Mouse (Mus musculus) heart, postnatal 0 days (tissue): ENCODE results near the gene Fgg. TPM values are rescaled to one million over a fixed set of nuclear protein-coding genes. Genes with fewer than 3 reads are reported as not detected.

Experiments used
- ATAC-seq: fragments of 200-750 bp; cut with Nextera tagmentation; 2 replicates; pipeline ENCODE4 v1.8.0; 2017; ENCODE audit warnings: low read depth, moderate number of reproducible peaks, moderate library complexity; ENCODE audit not compliant: insufficient read depth
- DNase-seq: peaks from one replicate; pipeline ENCODE4 v3.0.0-alpha.2; 2016; ENCODE audit warnings: low spot score
- H3K27ac ChIP-seq: fragments of 300-500 bp; sonication (generic); 2 replicates; pipeline ENCODE4 v1.5.1; 2014; ENCODE audit warnings: low read depth, mild to moderate bottlenecking
- H3K27me3 ChIP-seq: fragments of 300-500 bp; sonication (generic); 2 replicates; pipeline ENCODE4 v1.6.1; 2014; ENCODE audit warnings: low read length, mixed read lengths; ENCODE audit not compliant: control insufficient read depth, insufficient read depth
- H3K36me3 ChIP-seq: fragments of 300-500 bp; sonication (generic); replicated peaks from 2 replicates; pipeline ENCODE4 v1.6.1; 2014; ENCODE audit warnings: low read length, mixed read lengths; ENCODE audit not compliant: control insufficient read depth, insufficient read depth
- H3K4me1 ChIP-seq: fragments of 300-500 bp; sonication (generic); 2 replicates; pipeline ENCODE4 v1.6.1; 2014; ENCODE audit warnings: antibody characterized with exemption; ENCODE audit not compliant: control insufficient read depth, insufficient read depth
- H3K4me2 ChIP-seq: fragments of 300-500 bp; sonication (generic); 2 replicates; pipeline ENCODE4 v1.6.1; 2014; ENCODE audit warnings: low read depth, mild to moderate bottlenecking, low read length, moderate library complexity
- H3K4me3 ChIP-seq: fragments of 300-500 bp; sonication (generic); 2 replicates; pipeline ENCODE4 v1.5.1; 2014; ENCODE audit warnings: low read depth, low read length
- H3K9ac ChIP-seq: fragments of 300-500 bp; sonication (generic); replicated peaks from 2 replicates; pipeline ENCODE4 v1.6.1; 2014; ENCODE audit warnings: low read depth, low read length, mixed read lengths
- H3K9me3 ChIP-seq: fragments of 300-500 bp; sonication (generic); replicated peaks from 2 replicates; pipeline ENCODE4 v1.6.1; 2016; ENCODE audit warnings: low read length; ENCODE audit not compliant: control insufficient read depth
- CTCF ChIP-seq: IDR thresholded peaks from 2 replicates; pipeline ENCODE4 v1.5.1; 2016; ENCODE audit warnings: antibody characterized with exemption, control low read depth, low read depth
- EP300 ChIP-seq: IDR thresholded peaks from 2 replicates; pipeline ENCODE4 v1.6.1; 2016; ENCODE audit warnings: antibody characterized with exemption, low read depth
- WGBS: fragments of 180-500 bp; shearing (Covaris S2); extraction: QIAGEN DNeasy Blood & Tissue Kit; methylation state at CpG from one replicate; pipeline ENCODE4 v1.1.7; 2014; 5-methylcytosine and 5-hydroxymethylcytosine counted together
- polyA plus RNA-seq: library from polyadenylated mRNA; unstranded; fragments of >200 nt; fragmentation: Nextera tagmentation; extraction: Ambion mirVana; gene quantifications from 2 replicates; pipeline ENCODE4 v1.2.1, GENCODE M21; 2015
- total RNA-seq: library from RNA; depleted of rRNA; stranded (reverse); fragments of >200 nt; gene quantifications from 2 replicates; pipeline ENCODE4 v1.2.3, GENCODE M21; 2014; ENCODE audit warnings: low replicate concordance

Gene Fgg
- total and polyA plus RNA-seq, 2 experiments from 2014 or later: 0.26 to 2.4 TPM

DNA sequence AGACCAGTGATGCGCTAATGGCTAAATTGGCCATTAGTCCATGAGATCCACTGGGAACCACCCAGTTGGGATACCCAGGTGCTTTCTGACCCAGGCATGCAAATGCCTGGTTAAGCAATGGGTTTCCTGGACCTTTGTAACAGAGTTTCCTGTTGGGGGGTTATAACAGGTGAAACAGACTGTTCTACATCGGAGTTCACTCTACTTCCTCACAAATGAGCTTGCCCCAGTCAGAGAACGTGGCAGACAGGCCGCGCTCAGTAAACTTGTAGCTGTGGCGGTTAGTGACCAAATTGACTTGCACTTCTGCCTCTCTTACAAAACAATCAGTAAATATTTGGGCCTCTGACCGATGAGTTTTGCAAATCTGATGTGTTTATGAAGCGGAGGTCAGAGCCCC is 4.5 kb upstream of the Fgg start:
- TF ChIP-seq CTCF: no peak
- TF ChIP-seq EP300: no peak
- no peak overlapping the region for H3K9ac ChIP-seq
- H3K9me3 ChIP-seq: no peaks in the 10 kb centered on the region
- no peak overlapping the region for H3K4me3 ChIP-seq
- ATAC-seq (no peak), DNase-seq (no peak)
- 85% methylated on average over 8 of the region's 8 CpGs for WGBS
- no peak overlapping the region for H3K27ac ChIP-seq
- H3K4me1 ChIP-seq: no peaks in the 10 kb centered on the region
- no peaks in the 10 kb centered on the region for H3K27me3 ChIP-seq
- H3K36me3 ChIP-seq: no peaks in the 10 kb centered on the region
- H3K4me2 ChIP-seq: no peak overlapping the region

DNA sequence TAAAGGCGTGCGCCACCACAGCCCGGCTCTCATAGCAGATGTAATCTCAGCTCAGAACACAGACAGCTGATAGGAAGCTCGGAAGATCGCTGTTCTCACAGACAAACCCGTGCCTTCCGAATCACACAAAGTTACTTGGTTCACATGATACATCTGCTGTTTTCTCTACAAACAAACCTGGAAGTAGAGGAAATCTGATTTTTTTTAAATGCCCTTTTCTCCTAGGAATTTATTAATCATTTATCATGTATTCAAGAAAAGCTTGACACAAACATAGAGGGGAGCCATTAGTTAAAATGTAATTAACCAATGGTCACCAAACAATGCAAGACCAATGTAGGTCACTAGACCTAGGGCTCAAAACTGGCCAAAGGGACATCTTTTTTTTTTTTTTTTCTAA is 2.7 kb upstream of the Fgg start:
- no peaks in the 10 kb centered on the region for H3K36me3 ChIP-seq
- H3K9me3 ChIP-seq: no peaks in the 10 kb centered on the region
- H3K4me2 ChIP-seq: no peak overlapping the region
- H3K27ac ChIP-seq: no peak overlapping the region
- 82% methylated on average over 7 of the region's 7 CpGs for WGBS
- H3K9ac ChIP-seq: no peak overlapping the region
- no peaks in the 10 kb centered on the region for H3K27me3 ChIP-seq
- no peak for TF ChIP-seq CTCF
- H3K4me3 ChIP-seq: no peak overlapping the region
- ATAC-seq (no peak), DNase-seq (no peak)
- no peaks in the 10 kb centered on the region for H3K4me1 ChIP-seq

DNA sequence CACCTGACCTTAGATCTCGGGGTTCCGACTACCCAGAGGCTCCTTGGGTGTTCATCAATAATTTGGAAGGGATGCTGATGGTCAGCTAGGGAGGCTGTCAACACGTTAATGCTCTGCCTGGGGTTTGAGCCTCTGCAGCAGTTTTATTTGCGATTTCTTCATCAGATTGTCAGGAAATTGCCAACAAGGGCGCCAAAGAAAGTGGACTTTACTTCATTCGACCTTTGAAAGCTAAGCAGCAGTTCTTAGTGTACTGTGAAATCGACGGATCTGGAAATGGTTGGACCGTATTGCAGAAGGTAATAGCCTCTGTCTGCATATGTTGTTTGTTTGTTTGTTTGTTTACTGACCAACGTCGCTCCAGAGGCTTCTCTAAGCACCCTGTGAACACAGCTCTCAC is 2.8 kb downstream of the Fgg start:
- WGBS: 68% methylated on average over 11 of the region's 11 CpGs
- DNase-seq: no peak
- TF ChIP-seq CTCF: no peak
- TF ChIP-seq EP300: no peak
- ATAC-seq: no peak
- no peaks in the 10 kb centered on the region for H3K4me1 ChIP-seq
- H3K9ac ChIP-seq: no peak overlapping the region
- H3K27me3 ChIP-seq: no peaks in the 10 kb centered on the region
- H3K4me3 ChIP-seq: no peak overlapping the region
- H3K4me2 ChIP-seq: no peak overlapping the region
- no peaks in the 10 kb centered on the region for H3K36me3 ChIP-seq
- H3K27ac ChIP-seq: no peak overlapping the region
- no peaks in the 10 kb centered on the region for H3K9me3 ChIP-seq

DNA sequence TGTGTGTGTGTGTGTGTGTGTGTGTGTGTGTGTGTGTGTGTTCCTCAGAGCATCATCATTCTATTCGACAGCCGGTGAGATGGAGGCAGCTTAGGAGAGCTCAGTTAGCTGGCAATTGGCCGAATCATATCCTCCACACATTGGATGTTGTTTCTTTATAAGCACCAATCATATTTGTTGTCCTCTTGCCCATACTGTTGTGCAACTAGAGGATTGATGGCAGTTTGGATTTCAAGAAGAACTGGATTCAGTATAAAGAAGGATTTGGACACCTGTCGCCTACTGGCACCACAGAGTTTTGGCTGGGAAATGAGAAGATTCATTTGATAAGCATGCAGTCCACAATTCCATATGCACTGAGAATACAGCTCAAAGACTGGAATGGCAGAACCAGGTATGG is 3.6 kb downstream of the Fgg start:
- H3K4me3 ChIP-seq: no peak overlapping the region
- no peak overlapping the region for H3K27ac ChIP-seq
- no peaks in the 10 kb centered on the region for H3K27me3 ChIP-seq
- no peaks in the 10 kb centered on the region for H3K9me3 ChIP-seq
- H3K4me1 ChIP-seq: no peaks in the 10 kb centered on the region
- ATAC-seq: no peak
- DNase-seq: no peak
- TF ChIP-seq CTCF (no peak), EP300 (no peak)
- no peak overlapping the region for H3K4me2 ChIP-seq
- no peaks in the 10 kb centered on the region for H3K36me3 ChIP-seq
- no peak overlapping the region for H3K9ac ChIP-seq
- WGBS: 72% methylated on average over 4 of the region's 4 CpGs

DNA sequence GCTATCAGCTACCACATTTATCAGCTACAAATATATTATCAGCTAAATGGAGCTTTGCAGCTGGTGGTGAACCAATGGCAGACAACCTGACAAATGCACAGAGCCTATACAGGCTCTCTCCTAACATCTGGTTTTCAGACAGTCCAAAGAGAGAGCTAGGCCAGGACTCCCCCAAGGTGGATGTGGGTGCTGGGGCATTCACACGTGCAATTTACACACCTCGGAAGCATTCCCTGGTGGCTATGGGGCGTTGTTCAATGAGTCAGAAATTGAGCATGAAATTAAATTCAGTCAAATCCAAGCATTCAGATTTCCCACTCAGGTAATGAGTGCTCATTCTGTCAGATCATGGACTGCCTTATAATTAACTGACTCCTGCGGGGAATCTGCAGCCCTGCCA is 4.0 kb downstream of the Fgg start:
- WGBS: 77% methylated on average over 4 of the region's 4 CpGs
- H3K27me3 ChIP-seq: no peaks in the 10 kb centered on the region
- no peaks in the 10 kb centered on the region for H3K4me1 ChIP-seq
- DNase-seq (no peak), ATAC-seq (no peak)
- TF ChIP-seq CTCF: no peak
- no peak for TF ChIP-seq EP300
- no peak overlapping the region for H3K9ac ChIP-seq
- no peak overlapping the region for H3K4me3 ChIP-seq
- no peak overlapping the region for H3K4me2 ChIP-seq
- H3K36me3 ChIP-seq: no peaks in the 10 kb centered on the region
- no peak overlapping the region for H3K27ac ChIP-seq
- no peaks in the 10 kb centered on the region for H3K9me3 ChIP-seq

DNA sequence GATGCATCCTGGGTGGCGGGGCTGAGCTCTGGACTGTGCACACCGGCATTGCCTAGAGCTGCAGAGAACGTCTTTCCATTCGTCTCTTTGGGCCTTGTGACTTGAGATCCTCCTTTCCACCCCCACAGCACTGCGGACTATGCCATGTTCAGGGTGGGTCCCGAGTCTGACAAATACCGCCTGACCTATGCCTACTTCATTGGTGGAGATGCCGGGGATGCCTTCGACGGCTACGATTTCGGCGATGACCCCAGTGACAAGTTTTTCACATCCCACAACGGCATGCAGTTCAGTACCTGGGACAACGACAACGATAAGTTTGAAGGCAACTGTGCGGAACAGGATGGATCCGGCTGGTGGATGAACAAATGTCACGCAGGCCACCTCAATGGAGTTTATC is 5.1 kb downstream of the Fgg start:
- Histone ChIP-seq H3K27me3 (no peaks in the 10 kb centered on the region), H3K4me2 (no peak overlapping the region), H3K36me3 (no peaks in the 10 kb centered on the region), H3K4me1 (no peaks in the 10 kb centered on the region), H3K9ac (no peak overlapping the region), H3K27ac (no peak overlapping the region), H3K9me3 (no peaks in the 10 kb centered on the region), H3K4me3 (no peak overlapping the region)
- ATAC-seq (no peak), DNase-seq (no peak)
- TF ChIP-seq CTCF (no peak), EP300 (no peak)
- WGBS: 86% methylated on average over 19 of the region's 19 CpGs
